Mouse (Mus musculus): ENCODE results near the gene Chd1.

GRCm38 (mm10) chr17:15790716-15791115 lies 85.9 kb downstream of the Chd1 start:
- TF ChIP-seq POLR2A (IDR thresholded peaks at IDR 0.05; ENCODE audit: borderline replicate concordance, extremely low read depth, insufficient read depth, insufficient read length, poor library complexity, severe bottlenecking) (no peak), CTCF (IDR thresholded peaks at IDR 0.05; ENCODE audit: borderline replicate concordance, extremely low read depth, insufficient read depth, insufficient read length) (no peak)

Data from brain, embryonic 14.5 days (tissue).